Mouse (Mus musculus) left cerebral cortex, adult 8-10 months (tissue): ENCODE measurements at regions not wholly inside any gene's neighbourhood (a gene's known extent, or its start where the extent isn't known, plus 50 kb on each side); places are given as distances from the start of the nearest gene placed in this dataset.
"Not testable (repeated sequence)": the region's sequence is repeated elsewhere in the genome, so short reads cannot be mapped to it uniquely, and the experiment has no call there.

ENCODE experiments used
- DNase-seq, 2 experiments: peaks; one replicate each; pipeline ENCODE4 v3.0.0; 2022; ENCODE audit warnings: low spot score in 2 of 2

- no peak for DNase-seq
Measured at GRCm38 (mm10) chr10:66641966-66642365, 454.0 kb upstream of the Jmjd1c start.

- DNase-seq = no peak
Measured at GRCm38 (mm10) chr10:66643160-66643559, 452.8 kb upstream of the Jmjd1c start.

- no peak for DNase-seq
Measured at GRCm38 (mm10) chr10:66657520-66657919, 438.4 kb upstream of the Jmjd1c start.

- no peak for DNase-seq
Measured at GRCm38 (mm10) chr10:66683160-66683559, 412.8 kb upstream of the Jmjd1c start.

- not testable (repeated sequence) for DNase-seq
Measured at GRCm38 (mm10) chr10:66689196-66689595, 406.7 kb upstream of the Jmjd1c start.

- no peak for DNase-seq
Measured at GRCm38 (mm10) chr10:66694549-66695285, 401.2 kb upstream of the Jmjd1c start.

GRCm38 (mm10) chr10:66714926-66715325, 381.0 kb upstream of the Jmjd1c start:
- not testable (repeated sequence) for DNase-seq

- no peak for DNase-seq
Measured at GRCm38 (mm10) chr10:66717909-66718308, 378.0 kb upstream of the Jmjd1c start.

- no peak for DNase-seq
Measured at GRCm38 (mm10) chr10:66719796-66720195, 376.1 kb upstream of the Jmjd1c start.

GRCm38 (mm10) chr10:66733631-66734030, 362.3 kb upstream of the Jmjd1c start:
- no peak for DNase-seq

GRCm38 (mm10) chr10:66734853-66735252, 361.1 kb upstream of the Jmjd1c start:
- DNase-seq = no peak

GRCm38 (mm10) chr10:66739017-66739416, 356.9 kb upstream of the Jmjd1c start:
- DNase-seq = no peak

GRCm38 (mm10) chr10:66741819-66742218, 354.1 kb upstream of the Jmjd1c start:
- no peak for DNase-seq

GRCm38 (mm10) chr10:66743254-66743653, 352.7 kb upstream of the Jmjd1c start:
- DNase-seq = no peak

GRCm38 (mm10) chr10:66745871-66746270, 350.1 kb upstream of the Jmjd1c start:
- no peak for DNase-seq

GRCm38 (mm10) chr10:66752237-66752810, 343.6 kb upstream of the Jmjd1c start:
- DNase-seq = no peak

GRCm38 (mm10) chr10:66756866-66757265, 339.1 kb upstream of the Jmjd1c start:
- DNase-seq = no peak

- peak; percentile 8 to 50 for DNase-seq
Measured at GRCm38 (mm10) chr10:66770161-66771030, 325.5 kb upstream of the Jmjd1c start.

- no peak for DNase-seq
Measured at GRCm38 (mm10) chr10:66780335-66781170, 315.4 kb upstream of the Jmjd1c start.

GRCm38 (mm10) chr10:66781171-66781510, 314.8 kb upstream of the Jmjd1c start:
- no peak for DNase-seq

GRCm38 (mm10) chr10:66782025-66782424, 313.9 kb upstream of the Jmjd1c start:
- DNase-seq = no peak
